Mouse (Mus musculus) mouse trophoblast stem cell (cell line): ENCODE measurements around the gene Ubald2.
"Not testable (repeated sequence)": the region's sequence is repeated elsewhere in the genome, so short reads cannot be mapped to it uniquely, and the experiment has no call there.

Source experiments
- in situ Hi-C, 2 experiments: fragments of 300-500 bp; cut with MseI, MboI; formaldehyde crosslinking; loops; 2 replicates in 1 of 2; 3 replicates in 1 of 2; pipeline ENCODE4 v1.15.1; 2025

Gene Ubald2

DNA sequence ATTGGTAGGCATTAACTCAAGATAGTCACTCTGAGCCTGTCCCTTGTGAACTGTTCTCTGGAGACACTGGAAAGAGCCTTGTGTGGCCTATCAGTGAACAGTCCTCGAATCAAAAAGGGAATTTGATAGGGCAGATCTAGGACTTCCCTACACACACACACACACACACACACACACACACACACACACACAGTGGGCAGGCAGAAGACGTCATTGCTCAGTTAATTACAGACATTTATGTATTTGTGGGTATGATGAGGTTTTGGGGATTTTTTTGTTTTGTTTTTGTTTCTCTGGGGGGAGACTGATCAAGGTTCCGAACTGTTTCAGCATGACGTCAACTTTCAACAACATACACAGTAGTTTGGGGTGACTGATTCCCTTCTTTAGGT is 20.3 kb upstream of the Ubald2 start:
- in situ Hi-C loops: no loop called here

DNA sequence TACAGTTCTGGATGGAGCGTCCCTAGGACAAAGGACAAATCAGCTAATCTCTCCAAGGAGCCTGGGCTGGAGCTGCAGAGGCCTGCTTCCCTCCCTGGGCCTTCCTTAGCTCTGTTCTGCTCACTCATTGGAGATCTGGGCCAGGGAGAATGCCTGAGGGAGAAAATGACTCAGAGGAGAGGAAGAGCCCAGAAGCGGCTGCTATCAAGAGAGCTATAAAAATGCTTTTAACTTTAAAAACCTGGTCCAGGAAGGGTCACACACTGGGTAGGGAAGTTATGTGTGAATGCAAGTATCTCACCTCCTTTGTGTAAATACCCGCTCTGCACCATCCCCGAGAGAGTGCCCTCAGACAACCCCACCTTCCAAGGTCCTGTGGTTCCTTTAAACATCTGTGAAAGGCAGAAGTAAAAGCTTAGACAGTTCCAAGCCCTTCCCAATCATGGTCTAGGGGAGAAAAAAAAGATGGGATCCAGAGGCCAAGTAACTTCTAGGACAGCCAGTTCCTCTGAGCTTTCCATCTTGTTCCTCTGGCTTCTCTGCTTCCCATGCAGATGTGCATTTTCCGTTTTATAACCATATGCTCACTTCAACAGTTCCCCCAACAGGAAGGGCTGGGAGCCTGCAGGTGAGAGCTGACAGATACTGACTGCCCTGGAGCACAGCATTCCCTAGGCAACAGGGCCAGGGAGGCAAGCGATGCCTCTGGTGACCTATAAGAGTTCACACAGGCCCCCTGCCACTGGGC is 17.5 kb upstream of the Ubald2 start:
- in situ Hi-C loops: no loop called here

DNA sequence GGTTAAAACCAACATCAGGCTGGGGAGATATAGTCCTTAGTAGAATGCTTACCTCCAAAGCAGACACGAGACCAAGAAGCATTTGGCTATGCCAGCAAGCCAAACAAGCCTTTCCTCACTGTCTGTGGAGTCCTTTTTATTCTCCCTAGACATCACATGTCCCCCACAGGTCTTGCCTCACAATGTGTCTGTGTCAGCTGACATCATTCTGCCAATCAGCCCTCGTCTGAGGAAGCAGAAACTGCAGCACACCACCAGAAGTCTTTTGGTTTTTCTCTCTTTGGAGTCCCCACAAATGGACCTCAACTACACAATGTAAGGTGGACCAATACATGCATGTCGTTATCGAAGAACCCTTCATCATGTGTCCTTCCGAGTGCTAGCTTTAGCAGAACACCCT is 16.8 kb upstream of the Ubald2 start:
- in situ Hi-C loops: no loop called here

DNA sequence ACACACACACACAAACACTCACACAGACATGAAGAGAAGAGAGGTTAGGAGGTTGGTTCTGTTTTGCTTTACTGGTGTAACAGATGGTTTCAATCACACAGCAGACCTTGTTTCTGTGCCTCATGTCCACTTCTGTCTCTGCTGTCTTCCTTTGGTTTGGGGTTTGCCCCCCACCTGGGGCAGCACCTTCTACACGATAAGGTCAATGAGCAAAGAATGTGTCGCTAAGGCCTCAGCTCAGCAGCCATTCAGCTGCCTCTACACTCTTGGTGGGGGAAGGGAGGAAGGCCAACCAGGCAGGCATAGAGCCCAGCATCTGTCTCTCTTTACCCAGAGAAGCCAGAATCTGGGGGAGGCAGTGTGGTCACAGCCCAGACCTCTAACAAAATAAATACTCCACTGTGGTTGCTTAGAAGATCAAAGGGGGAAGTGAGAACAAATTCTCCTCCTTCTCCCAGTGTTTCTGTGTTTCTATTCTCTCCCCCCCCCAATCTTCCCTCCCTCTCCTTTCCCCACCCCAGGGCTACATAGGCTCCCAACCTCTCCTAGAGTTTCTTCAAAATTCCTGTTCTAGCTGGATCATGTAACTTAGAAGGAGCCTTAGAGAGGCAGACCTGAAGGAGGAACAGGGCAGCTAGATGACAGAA is 15.6 kb upstream of the Ubald2 start:
- in situ Hi-C loops: no loop called here

DNA sequence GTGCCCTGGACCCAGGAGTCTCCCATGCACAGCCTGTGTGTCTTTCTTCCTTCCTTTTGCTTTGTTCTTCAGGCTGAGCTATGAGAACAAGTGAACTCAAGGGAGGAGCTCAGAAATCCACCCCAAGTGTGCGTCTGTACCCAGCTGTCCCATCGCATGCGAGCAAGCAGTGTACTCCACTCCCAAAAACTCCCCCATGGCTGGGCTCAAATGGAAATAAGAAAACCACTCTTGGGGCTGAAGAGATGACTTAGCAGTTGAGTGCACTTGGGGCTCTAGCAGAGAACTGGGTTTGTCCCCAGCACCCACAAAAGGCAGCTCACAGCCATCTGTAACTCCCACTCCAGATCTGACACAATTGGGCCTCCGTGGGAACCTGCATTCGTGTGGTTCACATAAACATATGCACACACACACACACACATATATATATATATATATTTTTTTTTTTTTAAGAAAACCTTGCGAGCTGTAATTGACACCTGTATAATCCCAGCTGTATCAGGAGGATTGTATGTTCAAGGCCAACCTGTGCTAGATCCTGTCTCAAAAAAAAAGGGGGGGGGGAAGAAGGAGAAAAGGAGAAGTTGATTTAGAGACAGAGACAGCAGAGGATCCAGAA is 14.9 kb upstream of the Ubald2 start:
- in situ Hi-C loops: no loop called here

DNA sequence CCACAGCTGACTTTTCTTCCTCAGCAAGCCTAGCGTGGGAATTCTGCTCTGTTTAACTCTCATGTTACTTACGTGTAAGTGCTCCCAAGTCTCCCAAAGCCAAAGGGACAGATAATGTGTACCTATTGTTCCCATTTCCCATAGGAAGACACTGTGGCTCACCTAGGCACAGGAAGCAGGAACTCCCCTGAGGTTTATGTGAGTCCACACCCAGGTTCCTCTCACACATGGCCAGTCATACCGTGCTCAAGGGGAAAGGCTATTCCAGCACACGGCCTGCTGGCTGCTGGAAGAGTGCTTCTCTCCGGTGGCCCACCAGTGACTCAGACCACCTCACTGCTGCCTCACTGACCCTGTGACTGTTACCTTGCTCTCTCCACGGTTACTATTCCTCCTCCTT is 12.8 kb upstream of the Ubald2 start:
- in situ Hi-C loops: no loop called here

DNA sequence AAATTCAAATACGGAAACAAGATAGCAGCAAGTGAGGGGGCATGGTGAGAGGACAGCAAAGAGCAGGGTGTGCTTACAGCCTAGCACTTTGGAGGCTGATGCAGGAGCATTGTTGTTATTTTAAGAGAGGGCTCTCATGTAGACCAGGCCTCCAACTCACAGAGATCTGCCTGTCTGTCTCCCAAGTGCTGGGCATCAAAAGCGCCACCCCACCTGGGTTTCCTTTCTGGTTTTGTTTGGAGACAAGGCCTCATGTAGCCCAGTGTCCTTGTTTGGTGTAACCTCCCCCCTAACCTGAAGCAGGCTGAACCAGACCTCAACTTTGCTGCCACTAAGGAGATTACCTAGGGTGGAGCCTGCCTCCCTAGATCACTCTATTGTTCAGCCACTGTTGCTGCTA is 11.3 kb upstream of the Ubald2 start:
- in situ Hi-C loops: no loop called here

DNA sequence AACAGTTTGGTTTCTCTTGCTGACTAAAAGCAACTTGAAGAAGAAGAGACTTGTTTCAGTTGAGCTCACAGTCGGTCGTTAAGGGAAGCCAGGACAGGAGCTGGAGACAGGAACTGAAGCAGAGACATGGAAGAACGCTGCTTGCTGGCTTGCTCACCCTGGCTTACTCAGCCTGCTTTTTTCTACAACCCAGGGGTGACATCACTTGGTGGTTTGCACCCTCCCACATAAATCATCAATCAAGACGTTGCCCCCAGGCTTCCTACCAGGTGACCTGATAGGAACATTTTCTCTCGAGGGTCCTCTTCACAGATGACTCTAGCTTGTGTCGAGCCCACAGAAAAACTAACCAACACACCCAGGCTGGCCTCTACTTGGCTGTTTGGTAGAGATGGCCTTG is 10.7 kb upstream of the Ubald2 start:
- in situ Hi-C loops: no loop called here

DNA sequence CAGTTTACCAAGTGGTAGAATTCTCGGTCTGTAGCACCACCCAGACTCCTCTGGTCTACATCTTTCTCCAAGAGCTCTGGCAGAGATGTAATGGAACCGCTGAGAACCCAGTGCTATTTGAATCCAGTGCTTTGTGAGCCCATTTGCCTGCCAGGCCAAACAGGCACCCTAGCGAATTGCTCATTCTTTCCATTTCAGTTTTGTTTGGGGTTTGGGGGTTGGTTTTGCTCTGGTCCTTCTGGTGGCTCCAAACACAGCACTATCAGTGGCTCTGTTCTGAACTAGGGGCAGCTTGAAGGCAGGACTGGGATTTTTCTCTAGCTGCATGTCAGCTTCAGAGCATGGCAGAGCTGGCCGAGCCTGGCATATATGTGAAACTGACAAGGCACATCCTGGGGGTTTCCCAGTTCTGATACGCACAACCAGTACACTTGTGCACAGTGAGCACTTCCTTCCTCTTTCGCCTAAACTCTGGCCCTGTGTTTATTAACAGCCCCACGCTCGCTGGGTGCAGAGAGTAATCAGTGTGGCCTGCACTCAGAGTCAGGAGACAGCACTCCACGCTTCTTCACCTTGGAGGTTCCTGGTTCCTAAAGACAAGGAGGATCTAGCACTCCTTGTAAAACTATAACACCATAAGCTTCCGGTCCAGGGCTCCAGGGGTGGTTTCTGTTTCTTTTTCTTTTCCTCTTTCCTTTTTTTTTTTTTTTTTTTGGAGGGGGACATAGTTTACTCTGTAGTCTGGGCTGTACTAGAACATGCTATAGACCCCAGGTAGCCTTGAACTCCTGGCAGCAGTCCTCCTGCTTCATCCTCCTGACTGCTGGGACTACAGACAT is 9.9 kb upstream of the Ubald2 start:
- in situ Hi-C loops: no loop called here

DNA sequence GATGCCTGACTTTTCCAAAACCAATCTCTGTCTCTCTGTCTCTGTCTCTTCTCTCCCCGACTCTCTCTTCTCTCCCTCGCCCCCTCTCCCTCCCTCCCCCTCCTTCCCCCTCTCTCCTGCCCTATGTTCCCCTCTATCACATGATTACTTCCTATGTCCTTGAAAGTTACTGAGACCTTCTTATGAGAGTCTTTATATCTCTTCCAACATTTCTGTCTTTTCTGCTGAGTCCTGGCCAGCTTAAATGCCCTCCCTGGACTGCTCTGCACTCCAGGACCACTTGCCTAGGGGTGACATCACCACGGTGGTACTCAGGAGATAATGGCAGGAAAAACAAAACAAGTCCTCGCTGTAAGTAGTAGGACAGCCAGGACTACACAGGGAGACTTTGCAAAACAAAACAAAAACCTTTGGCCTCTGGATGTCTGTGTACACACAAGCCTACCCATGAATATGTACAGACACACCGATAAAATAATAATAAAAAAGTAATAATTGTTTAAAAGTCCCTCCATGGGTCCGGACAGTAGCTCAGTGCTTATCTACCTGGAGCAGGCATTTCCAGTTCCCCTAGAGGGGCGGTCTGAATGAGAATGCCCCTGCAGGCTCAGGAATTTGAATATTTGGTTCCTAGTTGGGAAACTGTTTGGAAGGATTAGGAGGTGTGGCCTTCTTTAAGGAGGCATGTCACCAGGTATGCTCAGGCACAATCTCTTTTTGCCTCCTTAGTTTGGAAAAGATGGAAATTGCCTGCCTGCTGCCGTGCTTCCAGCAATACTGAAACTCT is 9.1 kb upstream of the Ubald2 start:
- in situ Hi-C loops: no loop called here

DNA sequence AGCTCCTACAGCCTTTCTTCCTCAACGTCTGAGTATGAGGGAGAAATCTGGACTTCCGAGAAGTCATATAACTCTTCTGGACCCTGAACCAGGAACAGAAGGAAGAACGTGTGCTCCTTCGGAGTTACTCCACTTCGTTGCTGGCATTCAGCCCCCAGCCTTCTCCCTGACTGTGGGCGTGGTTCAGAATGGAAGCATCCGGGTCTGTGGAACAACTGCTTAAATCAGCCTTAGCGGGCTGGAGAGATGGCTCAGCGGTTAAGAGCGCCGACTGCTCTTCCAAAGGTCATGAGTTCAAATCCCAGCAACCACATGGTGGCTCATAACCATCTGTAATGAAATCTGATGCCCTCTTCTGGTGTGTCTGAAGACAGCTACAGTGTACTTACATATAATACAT is 7.6 kb upstream of the Ubald2 start:
- in situ Hi-C loops: not testable (repeated sequence)

DNA sequence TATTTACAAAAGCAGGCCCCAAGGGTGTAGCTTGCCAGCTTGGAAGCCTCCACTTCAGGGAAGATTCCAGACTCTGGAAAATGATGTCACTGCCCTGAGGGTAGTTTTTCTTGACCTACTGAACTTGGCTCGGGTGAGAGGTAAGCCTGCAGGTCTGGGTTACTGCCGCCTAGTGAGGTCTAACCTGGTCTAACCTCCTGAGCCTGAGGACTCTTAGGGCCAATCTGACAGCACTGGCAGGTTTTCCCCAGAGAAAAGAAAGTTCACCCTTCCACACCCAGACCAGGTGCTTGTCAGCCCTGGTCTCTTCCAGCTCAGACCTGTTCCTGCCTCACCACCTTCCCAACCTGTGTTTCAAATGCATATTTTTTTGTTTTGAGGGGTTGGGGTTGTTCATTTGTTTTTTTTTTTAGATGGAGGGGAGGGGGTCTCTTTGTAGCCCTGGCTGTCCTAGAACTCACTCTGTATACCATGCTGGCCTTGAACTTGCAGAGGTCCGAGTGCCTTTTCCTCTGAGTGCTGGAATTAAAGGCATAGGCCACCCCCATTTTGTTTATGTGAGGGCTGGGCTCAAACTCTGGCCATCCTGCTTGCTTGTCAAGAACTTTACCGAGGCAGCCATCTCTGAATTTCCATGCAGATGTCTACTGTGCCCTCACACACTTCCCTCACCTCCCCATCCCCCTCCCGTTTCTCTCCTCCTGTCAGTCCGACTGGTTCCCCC is 6.9 kb upstream of the Ubald2 start:
- in situ Hi-C loops: no loop called here

DNA sequence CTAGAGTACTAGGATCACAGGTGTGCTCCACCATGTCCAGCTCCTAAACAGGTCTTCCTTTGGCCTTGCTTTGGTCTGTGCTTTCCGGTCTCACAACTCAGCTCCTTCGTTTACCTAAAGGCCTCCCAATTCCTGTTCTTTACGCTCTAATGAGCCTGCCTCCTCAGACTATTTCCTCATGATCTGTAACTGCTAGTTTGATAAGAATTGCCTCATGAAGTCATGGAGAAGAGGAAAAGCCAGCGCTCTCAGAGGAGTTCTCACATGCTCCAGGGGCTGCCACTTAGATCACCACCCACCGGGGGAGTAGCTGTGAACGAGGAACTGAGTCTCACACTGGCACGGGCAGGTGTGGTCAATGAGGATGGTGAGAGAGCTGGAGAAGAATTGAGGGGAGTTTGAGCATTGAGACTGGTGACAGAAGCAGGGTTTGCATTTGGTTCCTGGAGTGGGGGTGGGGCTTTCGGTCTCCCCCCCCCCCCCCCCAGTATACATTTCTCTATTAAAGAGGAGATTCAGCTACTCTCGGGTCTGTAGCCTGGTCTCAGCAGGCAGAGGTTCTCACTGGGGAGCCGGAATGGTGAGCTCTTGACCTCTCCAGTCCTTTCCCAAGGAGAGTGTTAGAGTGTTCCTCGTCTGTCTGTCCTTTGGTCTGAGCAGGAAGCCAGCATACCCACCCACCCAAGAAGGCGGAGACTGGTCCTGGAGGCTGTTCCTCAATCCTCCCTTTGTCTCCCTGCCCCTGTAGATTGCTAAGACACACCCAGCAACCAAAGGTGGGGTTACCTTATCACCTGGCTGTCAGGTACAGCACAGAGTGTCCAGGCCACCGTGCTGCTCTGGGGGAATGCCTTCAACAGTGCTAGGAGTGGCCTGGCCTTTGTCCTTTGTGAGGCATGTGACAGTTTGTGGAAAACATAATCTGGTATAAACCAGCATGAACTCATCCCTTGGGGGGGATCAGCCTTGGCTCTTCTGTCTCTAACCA is 4.7 kb upstream of the Ubald2 start:
- in situ Hi-C loops: no loop called here

DNA sequence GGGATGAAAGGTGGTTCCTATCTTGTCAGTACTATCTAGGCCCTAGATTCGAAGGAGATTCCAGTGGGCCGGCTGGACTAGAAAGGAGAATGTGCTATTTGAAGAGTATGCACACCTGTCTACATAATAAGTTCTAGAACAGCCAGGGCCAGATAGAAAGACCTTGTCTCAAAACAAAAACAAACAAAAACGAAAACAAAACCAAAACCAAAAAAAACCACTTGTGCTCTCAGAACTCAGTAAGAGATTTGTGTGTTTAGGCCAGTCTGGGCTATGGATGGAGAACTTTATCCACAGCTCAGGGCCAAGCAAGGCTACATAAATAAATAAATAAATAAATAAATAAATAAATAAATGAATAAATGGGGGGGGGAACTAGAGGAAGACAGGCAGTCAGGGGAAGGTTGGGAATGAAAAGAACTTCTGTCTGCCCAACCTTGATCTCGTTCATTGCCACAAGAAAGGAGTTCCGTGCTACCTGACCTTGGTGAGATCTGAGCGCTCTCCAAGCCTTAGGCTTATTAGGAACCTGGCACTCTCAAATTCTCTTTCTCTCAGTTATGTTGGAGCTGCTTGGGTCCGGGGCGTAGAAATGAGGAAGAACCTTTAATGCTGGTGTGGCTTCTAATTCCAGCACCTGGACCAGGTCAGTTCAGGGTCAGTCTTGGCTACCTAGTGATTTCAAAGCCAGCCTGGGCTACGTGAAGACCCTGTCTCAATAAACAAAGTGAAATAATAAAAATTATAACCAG is 3.9 kb upstream of the Ubald2 start:
- in situ Hi-C loops: no loop called here

DNA sequence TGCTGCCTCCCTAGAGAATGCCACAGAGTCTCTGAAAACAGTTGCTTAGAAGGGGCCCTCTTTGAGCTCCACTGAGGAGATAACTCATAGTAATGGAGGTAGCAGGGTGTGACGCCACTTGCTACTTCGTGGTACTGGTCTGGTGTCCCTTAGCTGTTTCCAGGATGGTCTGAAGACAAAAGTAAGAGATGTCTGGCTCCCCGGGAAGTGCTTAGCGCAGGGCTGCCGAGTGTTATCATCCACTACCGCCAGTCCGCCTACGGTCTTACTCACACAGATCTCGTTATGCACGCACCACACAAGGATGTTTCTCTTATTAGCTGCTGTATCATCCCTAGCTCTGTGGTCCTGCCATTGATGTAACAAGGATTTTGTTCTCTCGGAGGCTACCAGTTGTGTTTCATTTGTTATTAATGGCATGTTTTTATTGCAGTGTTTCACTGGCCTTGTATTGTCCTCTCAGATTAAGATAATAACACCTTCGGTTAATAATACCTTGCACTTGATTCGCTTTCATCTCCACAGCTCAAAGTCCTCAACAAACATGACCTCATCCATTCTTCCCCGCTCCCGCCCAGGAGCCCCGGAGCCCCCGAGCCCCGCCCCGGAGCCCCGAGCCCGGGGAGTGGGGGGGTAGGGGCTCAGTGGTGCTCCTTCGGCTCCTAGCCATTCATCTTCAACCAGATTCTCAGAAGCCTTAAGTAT is 3.0 kb upstream of the Ubald2 start:
- in situ Hi-C loops: no loop called here

DNA sequence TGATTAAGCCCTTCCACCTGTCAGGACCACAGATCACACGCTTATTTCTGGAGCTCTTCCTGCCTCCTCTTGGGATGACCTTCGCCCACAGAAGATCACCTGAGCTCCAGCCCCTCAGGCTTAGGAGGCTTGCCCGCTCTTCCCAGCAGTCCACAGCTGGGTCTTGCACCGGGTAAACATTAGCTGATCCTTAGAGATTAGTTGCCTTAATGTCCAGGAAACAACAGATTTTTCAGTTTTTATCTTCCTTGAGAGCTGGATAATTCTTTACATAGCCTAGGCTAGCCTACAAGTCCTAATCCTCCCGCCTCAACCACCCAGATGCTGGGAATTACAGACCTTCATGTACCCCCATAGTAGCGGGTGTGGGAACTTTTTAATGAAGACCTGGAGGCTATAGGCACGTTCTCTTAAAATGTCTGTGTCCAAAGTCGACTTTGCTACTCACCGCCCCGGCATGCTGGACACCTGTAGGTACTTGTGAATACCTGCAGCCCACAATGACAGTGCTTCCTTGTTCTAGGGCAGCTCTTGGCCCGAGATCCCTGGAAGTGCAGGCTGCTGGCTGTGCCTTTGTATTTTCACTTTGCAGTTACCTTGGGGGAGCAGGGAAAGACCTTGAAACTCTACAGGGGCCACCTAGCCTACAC is 2.3 kb upstream of the Ubald2 start:
- in situ Hi-C loops: no loop called here

DNA sequence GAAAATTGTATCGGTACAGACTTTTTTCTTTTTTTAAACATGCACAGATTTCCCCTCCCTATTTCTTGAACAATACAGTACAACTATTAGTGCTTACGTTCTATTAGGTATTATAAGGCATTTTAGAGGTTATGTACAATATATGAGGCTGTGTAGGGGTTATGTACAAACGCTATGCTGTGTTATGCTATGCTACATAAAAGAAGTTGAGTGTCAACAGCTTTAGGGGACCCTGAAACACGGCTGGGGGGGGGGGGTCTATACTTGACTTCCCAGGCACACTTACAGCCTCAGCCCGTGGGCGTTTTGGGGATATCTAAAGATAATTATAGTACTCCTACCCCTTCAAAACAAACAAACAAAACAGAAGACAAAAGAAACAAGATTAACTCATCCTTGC is 1.8 kb upstream of the Ubald2 start:
- in situ Hi-C loops: no loop called here
